Mouse (Mus musculus) spleen, adult 2 months (tissue): ENCODE results near the gene Pdss2. TPM values are rescaled to one million over a fixed set of nuclear protein-coding genes. Genes with fewer than 3 reads are reported as not detected.

Experiments
- DNase-seq, 2 experiments: peaks; one replicate each; pipeline versions ENCODE4 v3.0.0 to v3.0.0-alpha.2; 2012 to 2021; ENCODE audit warnings: low spot score in 2 of 2, low read depth in 1 of 2
- H3K27ac ChIP-seq: fragments of 200-500 bp; 2 replicates; pipeline ENCODE4 v1.5.1; 2012; ENCODE audit warnings: low read length, inconsistent platforms; ENCODE audit not compliant: insufficient read depth
- H3K27me3 ChIP-seq: fragments of 200-500 bp; 2 replicates; pipeline ENCODE4 v1.6.1; 2012; ENCODE audit warnings: mild to moderate bottlenecking, moderate library complexity, low read length, inconsistent platforms; ENCODE audit not compliant: control insufficient read depth, insufficient read depth
- H3K36me3 ChIP-seq: fragments of 200-500 bp; 2 replicates; pipeline ENCODE4 v1.6.1; 2012; ENCODE audit warnings: mild to moderate bottlenecking, low read length, inconsistent platforms; ENCODE audit not compliant: control insufficient read depth, insufficient read depth
- H3K4me1 ChIP-seq: fragments of 200-500 bp; 2 replicates; pipeline ENCODE4 v1.6.1; 2011; ENCODE audit warnings: inconsistent platforms; ENCODE audit not compliant: control insufficient read depth, insufficient read depth, insufficient read length
- H3K4me3 ChIP-seq: fragments of 200-500 bp; 2 replicates; pipeline ENCODE4 v1.5.1; 2011; ENCODE audit warnings: mild to moderate bottlenecking, inconsistent platforms; ENCODE audit not compliant: insufficient read depth, insufficient read length; ENCODE audit errors: extremely low read depth
- CTCF ChIP-seq: fragments of 200-500 bp; IDR thresholded peaks from 2 replicates; pipeline ENCODE4 v1.5.1; 2011; ENCODE audit warnings: mild to moderate bottlenecking, inconsistent platforms; ENCODE audit not compliant: insufficient read depth, insufficient read length, insufficient replicate concordance; ENCODE audit errors: extremely low read depth
- POLR2A ChIP-seq: fragments of 200-500 bp; IDR thresholded peaks from 2 replicates; pipeline ENCODE4 v1.6.1; 2011; ENCODE audit warnings: low read depth, low read length, inconsistent platforms
- WGBS: fragments of 180-500 bp; shearing (Covaris S2); methylation state at CpG from one replicate; pipeline ENCODE4 v1.1.7; 2018; 5-methylcytosine and 5-hydroxymethylcytosine counted together
- polyA plus RNA-seq: library from polyadenylated mRNA; depleted of rRNA; stranded (reverse); fragments of >200 nt; gene quantifications from 2 replicates; pipeline ENCODE4 v1.2.3, GENCODE M21; 2012

Gene Pdss2
- polyA plus RNA-seq, 1 experiment: 4.6 TPM

DNA sequence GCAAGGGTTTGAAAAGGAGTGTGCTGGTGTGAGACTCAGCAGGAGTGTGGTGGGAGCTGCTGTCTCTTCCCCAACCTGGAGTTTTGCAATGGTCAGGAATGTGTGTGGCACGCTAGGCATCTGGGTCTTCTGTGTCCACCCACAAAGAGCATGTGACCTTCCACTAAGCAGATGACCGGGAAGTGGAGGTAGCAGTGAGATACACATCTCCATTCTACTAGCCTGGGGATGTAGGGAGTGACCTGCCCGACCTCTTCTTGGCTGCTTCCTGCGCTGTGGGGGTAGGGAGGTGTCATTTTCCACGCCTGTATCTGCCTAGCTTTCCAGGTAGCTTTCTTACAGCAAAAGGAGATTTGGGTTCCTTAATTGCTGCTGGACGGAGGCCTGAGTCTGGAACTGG is 268.3 kb downstream of the Pdss2 start:
- DNase-seq: no peak
- TF ChIP-seq CTCF (no peak), POLR2A (no peak)
- Histone ChIP-seq H3K27ac (no peak overlapping the region), H3K4me3 (no peak overlapping the region), H3K27me3 (no peaks in the 10 kb centered on the region), H3K4me1 (no peaks in the 10 kb centered on the region), H3K36me3 (no peaks in the 10 kb centered on the region)
- WGBS: 65% methylated on average over 6 of the region's 6 CpGs

DNA sequence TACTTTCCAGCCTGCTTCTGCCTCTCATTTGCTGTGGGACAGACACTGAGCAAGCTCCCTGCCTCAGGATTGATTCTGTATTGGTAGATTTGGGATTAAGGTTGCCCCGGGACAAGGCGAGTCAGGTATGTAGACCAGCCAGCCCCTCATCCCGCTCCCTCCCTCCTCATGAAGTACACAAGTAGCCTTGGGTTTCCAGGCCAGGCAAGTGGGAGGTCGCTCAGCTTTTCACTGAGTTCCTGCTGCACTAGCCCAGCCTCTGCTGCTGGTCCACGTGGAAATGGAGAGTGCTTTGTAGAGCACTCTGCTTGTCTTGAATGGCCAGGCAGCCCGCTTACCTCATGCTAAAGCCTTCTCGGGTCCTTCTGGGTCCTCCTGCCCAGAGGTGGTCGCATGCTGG is 268.7 kb downstream of the Pdss2 start:
- no peaks in the 10 kb centered on the region for H3K4me1 ChIP-seq
- H3K36me3 ChIP-seq: no peaks in the 10 kb centered on the region
- TF ChIP-seq CTCF (no peak), POLR2A (no peak)
- WGBS: 87% methylated on average over 8 of the region's 8 CpGs
- no peak overlapping the region for H3K27ac ChIP-seq
- no peaks in the 10 kb centered on the region for H3K27me3 ChIP-seq
- no peak for DNase-seq
- no peak overlapping the region for H3K4me3 ChIP-seq

DNA sequence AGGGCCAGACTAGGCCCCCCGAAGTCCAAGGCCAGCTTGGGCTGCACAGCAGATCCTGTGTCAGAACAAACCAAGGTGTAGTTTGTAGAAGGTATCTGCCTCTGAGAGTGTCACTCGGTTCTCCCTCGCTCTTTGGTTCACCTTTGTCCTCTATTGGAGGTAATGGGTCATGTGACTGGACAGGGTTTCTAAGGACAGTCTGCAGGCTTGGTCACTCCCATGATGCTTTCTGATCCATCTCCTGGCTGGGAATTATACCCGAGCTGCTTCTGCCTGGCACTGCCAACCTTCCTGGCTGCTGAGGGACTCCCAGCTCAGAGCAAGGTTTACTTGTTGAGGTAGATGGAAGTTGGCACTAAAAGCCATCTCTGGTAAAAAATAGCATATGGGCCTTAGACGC is 269.6 kb downstream of the Pdss2 start:
- DNase-seq: no peak

DNA sequence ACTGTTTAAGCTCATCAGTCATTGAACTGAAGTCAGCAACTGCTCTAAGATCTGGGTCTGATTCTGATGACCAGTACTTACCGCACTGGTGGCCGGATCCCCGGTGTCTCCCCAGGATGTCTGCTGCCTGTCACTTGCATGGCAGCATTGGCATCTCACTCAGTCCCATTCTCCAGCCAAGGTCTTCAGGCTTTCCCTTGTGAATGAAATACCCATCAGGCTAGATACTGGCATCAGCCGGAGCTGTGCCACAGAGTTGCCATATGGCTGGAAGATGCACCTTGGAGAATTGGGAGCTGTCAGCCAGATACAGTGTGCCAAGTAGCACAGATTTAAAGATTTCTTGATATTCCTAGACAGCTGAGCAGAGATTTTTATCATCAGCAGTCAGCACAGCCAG is 281.3 kb downstream of the Pdss2 start:
- no peaks in the 10 kb centered on the region for H3K27me3 ChIP-seq
- peaks cover 2% of the 10 kb centered on the region for H3K4me1 ChIP-seq
- no peak overlapping the region for H3K27ac ChIP-seq
- peaks cover 2% of the 10 kb centered on the region; the same call in 1 of the 2 replicates for H3K36me3 ChIP-seq
- no peak overlapping the region for H3K4me3 ChIP-seq
- 87% methylated on average over 4 of the region's 4 CpGs for WGBS
- no peak for DNase-seq
- TF ChIP-seq CTCF (no peak), POLR2A (no peak)

More for the DNA sequence above, 269.6 kb downstream of the Pdss2 start:
- TF ChIP-seq CTCF (no peak), POLR2A (no peak)
- Histone ChIP-seq H3K27ac (no peak overlapping the region), H3K4me1 (no peaks in the 10 kb centered on the region), H3K27me3 (no peaks in the 10 kb centered on the region), H3K4me3 (no peak overlapping the region), H3K36me3 (no peaks in the 10 kb centered on the region)
- WGBS: 94% methylated on average over 5 of the region's 5 CpGs

GRCm38 (mm10) chr10:43504291-43504690 is 283.0 kb downstream of the Pdss2 start:
- H3K4me3 ChIP-seq: no peak overlapping the region
- DNase-seq: no peak
- no peak for TF ChIP-seq POLR2A
- no peak for TF ChIP-seq CTCF
- no peak overlapping the region for H3K27ac ChIP-seq
- peaks cover 2% of the 10 kb centered on the region for H3K4me1 ChIP-seq
- no peaks in the 10 kb centered on the region for H3K27me3 ChIP-seq
- peaks cover under 1% of the 10 kb centered on the region; the same call in 1 of the 2 replicates for H3K36me3 ChIP-seq
- WGBS: 13% methylated on average over 1 of the region's 1 CpGs

- TF ChIP-seq POLR2A (no peak), CTCF (no peak)
- H3K4me3 ChIP-seq: no peak overlapping the region
- 78% methylated on average over 4 of the region's 4 CpGs for WGBS
- peaks cover 14% of the 10 kb centered on the region for H3K36me3 ChIP-seq
- H3K27me3 ChIP-seq: no peaks in the 10 kb centered on the region
- no peak for DNase-seq
- H3K4me1 ChIP-seq: peaks cover 2% of the 10 kb centered on the region
- no peak overlapping the region for H3K27ac ChIP-seq
These were observed 285.8 kb downstream of the Pdss2 start for GRCm38 (mm10) chr10:43507051-43507450.

GRCm38 (mm10) chr10:43509228-43509627 is 287.9 kb downstream of the Pdss2 start:
- H3K4me3 ChIP-seq: no peak overlapping the region
- H3K4me1 ChIP-seq: no peaks in the 10 kb centered on the region
- no peak for TF ChIP-seq CTCF
- no peak for TF ChIP-seq POLR2A
- WGBS: 92% methylated on average over 7 of the region's 7 CpGs
- H3K36me3 ChIP-seq: peaks cover 14% of the 10 kb centered on the region
- no peaks in the 10 kb centered on the region for H3K27me3 ChIP-seq
- no peak overlapping the region for H3K27ac ChIP-seq
- DNase-seq: no peak
